Mouse (Mus musculus) erythroblast, embryonic 14.5 days (primary cell): ENCODE data around the gene Fcer1g. TPM values are rescaled to one million over a fixed set of nuclear protein-coding genes. Genes with fewer than 3 reads are reported as not detected.

ENCODE experiments used
- H3K27me3 ChIP-seq: 2 replicates; pipeline ENCODE4 v1.6.1; 2012; ENCODE audit warnings: inconsistent platforms; ENCODE audit not compliant: control insufficient read depth
- H3K36me3 ChIP-seq: 2 replicates; pipeline ENCODE4 v1.6.1; 2012; ENCODE audit warnings: mild to moderate bottlenecking, inconsistent platforms; ENCODE audit not compliant: control insufficient read depth
- H3K4me1 ChIP-seq: 2 replicates; pipeline ENCODE4 v1.6.1; 2012; ENCODE audit warnings: inconsistent platforms; ENCODE audit not compliant: control insufficient read depth
- H3K4me3 ChIP-seq: replicated peaks from 2 replicates; pipeline ENCODE3; 2012; ENCODE audit warnings: moderate library complexity, mild to moderate bottlenecking, inconsistent platforms
- H3K9me3 ChIP-seq: 2 replicates; pipeline ENCODE4 v1.6.1; 2012; ENCODE audit warnings: low read length, inconsistent platforms, mixed read lengths; ENCODE audit not compliant: control insufficient read depth
- GATA1 ChIP-seq: IDR thresholded peaks from 2 replicates; pipeline ENCODE4 v1.6.1; 2012; ENCODE audit warnings: low read length, inconsistent platforms, mixed read lengths
- TAL1 ChIP-seq: IDR thresholded peaks from 3 replicates; pipeline ENCODE4 v1.6.1; 2012; ENCODE audit warnings: low read length, inconsistent platforms, mixed read lengths
- polyA plus RNA-seq: library from polyadenylated mRNA; stranded (reverse); fragments of >175 nt; gene quantifications from 2 replicates; pipeline ENCODE4 v1.2.3, GENCODE M21; 2012

Fcer1g gene
- polyA plus RNA-seq, 1 experiment: 0.17 TPM

DNA sequence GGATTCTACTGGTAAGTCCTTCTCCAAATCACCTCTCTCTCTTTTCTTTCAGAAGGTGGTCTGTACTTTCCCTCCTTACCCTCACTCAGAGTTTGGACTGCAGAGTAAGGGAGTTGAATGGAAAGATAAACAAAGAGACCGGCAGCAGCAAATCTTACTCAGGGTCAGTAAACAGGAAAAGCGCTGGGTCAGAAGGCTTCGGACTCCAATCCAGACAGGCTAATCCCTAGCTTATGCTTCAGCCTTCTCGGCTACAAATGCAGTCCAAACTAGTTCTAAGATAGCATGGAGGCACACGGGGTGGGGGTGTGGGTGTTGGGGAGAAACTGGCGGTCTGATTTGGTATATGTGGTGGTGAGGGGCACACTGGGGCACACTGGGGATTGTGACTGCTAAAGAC lies 3.3 kb upstream of the Fcer1g start:
- TF ChIP-seq GATA1 (no peak), TAL1 (no peak)
- H3K4me3 ChIP-seq: no peak overlapping the region
- H3K4me1 ChIP-seq: peaks cover 22% of the 10 kb centered on the region
- no peaks in the 10 kb centered on the region for H3K9me3 ChIP-seq
- H3K36me3 ChIP-seq: peaks cover 82% of the 10 kb centered on the region
- no peaks in the 10 kb centered on the region for H3K27me3 ChIP-seq

DNA sequence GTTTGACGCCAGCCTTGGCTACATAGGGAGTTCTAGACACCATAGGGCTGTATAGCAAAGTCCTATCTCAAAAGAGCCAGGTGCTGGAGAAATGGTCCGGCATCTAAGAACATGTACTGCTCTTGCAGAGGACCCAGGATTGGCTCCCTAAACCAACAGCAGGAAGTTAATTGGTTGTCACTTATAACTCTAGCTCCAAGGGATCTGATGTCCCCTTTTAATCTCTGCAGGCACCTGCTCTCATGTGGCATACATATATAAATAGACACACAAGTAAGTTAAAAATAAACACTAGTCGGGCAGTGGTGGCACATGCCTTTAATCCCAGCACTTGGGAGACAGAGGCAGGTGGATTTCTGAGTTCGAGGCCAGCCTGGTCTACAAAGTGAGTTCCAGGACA lies 1.6 kb upstream of the Fcer1g start:
- TF ChIP-seq GATA1 (no peak), TAL1 (no peak)
- Histone ChIP-seq H3K27me3 (no peaks in the 10 kb centered on the region), H3K36me3 (peaks cover 68% of the 10 kb centered on the region), H3K4me3 (no peak overlapping the region), H3K9me3 (no peaks in the 10 kb centered on the region), H3K4me1 (peaks cover 30% of the 10 kb centered on the region)

DNA sequence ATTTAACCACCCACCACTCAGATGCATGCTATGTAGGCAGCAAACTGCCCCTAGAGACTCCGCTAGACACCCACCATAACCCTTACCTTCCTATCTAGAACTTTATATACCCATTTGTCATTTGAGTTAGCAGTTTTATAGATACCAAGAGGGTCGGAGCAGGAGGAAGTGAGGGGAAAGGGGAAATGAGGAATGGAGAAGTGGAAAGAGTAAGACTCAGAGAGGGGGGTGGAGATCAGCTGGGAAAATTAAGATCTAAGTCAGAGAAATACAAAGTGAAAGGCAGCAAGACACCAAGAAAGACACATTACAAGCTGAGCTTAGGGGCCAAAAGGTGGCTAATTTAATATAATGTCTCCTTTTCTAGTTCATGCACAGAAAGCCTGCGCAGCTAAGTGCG lies 373 bp upstream of the Fcer1g start:
- peaks cover 30% of the 10 kb centered on the region for H3K4me1 ChIP-seq
- no peak overlapping the region for H3K4me3 ChIP-seq
- TF ChIP-seq TAL1: no peak
- TF ChIP-seq GATA1: no peak
- H3K9me3 ChIP-seq: no peaks in the 10 kb centered on the region
- H3K27me3 ChIP-seq: no peaks in the 10 kb centered on the region
- H3K36me3 ChIP-seq: peaks cover 58% of the 10 kb centered on the region

DNA sequence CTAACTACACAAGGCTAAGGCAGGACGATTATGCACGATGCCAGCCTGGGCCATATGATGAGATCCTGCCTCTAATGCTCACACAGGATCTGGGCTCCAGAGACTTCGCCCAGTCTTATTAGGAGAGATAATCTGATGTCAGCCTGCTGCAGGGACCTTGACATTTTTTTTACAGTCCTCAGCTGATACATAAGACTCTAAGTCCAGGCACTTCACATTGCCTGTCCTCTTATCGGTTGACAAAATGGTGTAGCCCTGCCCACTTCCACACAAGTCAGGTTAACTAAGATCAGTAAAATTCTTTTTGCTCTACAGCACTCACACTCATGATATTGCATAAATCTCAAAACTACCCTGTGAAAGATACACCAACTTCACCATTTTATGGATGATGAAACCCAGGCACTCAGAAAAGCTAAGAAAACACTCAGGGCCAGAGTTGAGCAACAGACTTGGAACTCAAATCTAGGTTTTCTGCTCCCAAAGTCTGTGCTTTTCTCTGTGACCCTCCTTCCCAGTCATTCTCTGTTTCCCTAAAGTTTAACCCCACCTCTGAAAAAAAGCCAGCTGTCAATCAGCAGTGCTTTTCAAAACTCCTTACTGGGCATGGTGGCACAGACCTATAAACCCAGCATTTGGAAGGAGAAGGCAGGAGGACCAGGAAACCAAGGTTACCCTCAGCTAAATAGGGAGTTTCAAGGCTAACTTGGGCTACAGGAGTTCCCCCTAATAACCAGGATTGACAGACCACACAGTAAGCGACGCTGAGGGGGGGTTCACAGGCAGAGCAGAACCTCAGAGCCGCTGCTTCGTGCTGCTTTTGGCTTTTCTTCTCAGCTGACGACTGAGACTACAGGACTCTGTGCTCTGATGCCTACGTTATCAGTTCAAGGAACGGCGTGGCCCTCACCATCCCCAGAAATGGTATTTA lies 1.1 kb downstream of the Fcer1g start:
- H3K4me1 ChIP-seq: peaks cover 30% of the 10 kb centered on the region
- H3K9me3 ChIP-seq: no peaks in the 10 kb centered on the region
- peaks cover 44% of the 10 kb centered on the region for H3K36me3 ChIP-seq
- no peak overlapping the region for H3K4me3 ChIP-seq
- TF ChIP-seq GATA1 (no peak), TAL1 (no peak)
- no peaks in the 10 kb centered on the region for H3K27me3 ChIP-seq

DNA sequence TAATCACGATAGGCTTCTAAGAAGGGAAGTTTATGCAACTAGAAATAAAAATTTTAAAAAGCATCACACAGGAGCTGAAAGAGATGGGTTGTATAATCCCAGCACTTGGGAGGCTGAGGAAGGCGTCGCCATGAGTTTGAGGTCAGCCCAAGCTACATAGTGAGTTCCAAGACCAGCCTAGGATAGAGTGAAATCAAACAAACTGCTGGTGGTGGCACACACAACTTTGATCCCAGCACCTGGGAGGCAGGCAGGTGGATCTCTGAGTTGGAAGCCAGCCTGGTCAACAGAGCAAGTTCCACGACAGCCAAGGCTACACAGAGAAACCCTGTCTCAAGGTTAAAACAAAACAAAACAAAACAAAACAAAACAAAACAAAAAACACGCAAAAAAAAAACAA lies 1.8 kb downstream of the Fcer1g start:
- TF ChIP-seq GATA1 (no peak), TAL1 (no peak)

DNA sequence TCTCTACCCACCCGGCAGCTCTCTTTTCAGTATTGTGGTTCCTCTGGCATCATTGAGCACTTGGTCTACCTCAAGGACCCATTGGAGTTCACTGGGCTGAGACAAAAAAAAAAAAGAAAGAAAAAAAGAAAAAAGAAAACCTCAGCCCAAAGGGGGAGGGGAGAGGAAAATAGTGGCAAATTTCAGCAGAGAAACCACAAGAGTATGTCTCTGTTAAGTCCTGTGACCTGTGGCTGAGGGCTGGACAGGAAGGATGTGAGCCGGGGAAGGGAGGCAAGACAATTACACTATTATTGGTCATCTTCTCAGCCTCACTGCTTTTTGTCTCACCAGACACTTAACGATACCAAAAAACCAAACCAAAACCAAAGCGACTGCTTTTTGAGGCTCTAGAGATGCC lies 2.3 kb downstream of the Fcer1g start:
- Histone ChIP-seq H3K4me3 (no peak overlapping the region), H3K27me3 (no peaks in the 10 kb centered on the region), H3K36me3 (peaks cover 32% of the 10 kb centered on the region), H3K4me1 (peaks cover 30% of the 10 kb centered on the region), H3K9me3 (no peaks in the 10 kb centered on the region)
- TF ChIP-seq GATA1 (no peak), TAL1 (no peak)

More for the DNA sequence above, 1.8 kb downstream of the Fcer1g start:
- Histone ChIP-seq H3K9me3 (no peaks in the 10 kb centered on the region), H3K27me3 (no peaks in the 10 kb centered on the region), H3K4me3 (no peak overlapping the region), H3K4me1 (peaks cover 30% of the 10 kb centered on the region), H3K36me3 (peaks cover 37% of the 10 kb centered on the region)

DNA sequence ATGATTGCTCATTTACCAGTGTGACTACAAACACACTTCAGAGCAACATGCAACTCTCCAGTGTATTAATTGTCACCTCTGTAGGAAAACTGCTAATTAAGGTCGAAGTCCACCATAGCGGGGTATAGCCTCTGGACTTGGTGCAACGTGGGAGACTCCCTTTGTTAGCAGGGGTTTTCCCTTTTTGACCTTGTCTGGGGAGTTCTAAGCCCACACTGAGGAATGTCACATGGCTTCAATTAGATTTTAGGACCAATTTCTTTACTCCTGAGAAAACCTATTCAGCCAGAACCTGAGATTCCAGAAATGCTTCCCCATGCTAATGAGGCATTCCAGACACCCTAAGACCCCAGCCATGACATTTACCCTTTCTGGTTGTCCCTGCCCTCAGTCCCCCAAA lies 4.0 kb downstream of the Fcer1g start:
- no peak overlapping the region for H3K4me3 ChIP-seq

DNA sequence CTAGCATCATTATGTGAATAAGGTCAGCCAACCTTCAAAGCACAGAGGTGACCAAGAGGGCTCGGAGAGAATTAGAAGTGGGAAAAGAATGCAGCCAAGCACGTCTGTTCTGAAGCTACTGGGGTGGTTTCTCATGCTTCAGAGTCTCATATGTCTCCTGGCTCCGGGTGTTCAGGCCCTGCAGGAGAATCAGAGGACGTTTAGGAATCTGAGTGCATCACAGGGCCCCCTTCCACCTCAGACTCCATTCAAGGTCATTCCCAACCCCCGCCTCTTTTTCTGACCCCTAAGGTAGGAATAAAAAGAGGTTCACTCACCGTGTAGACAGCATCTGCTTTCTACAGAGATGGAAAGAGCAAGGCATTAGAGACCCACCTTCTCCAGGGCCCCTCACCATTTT lies 4.4 kb downstream of the Fcer1g start:
- no peak overlapping the region for H3K4me3 ChIP-seq
- peaks cover 13% of the 10 kb centered on the region for H3K36me3 ChIP-seq
- peaks cover 30% of the 10 kb centered on the region for H3K4me1 ChIP-seq
- H3K9me3 ChIP-seq: no peaks in the 10 kb centered on the region
- TF ChIP-seq GATA1: no peak
- TF ChIP-seq TAL1: no peak
- H3K27me3 ChIP-seq: no peaks in the 10 kb centered on the region; the same call in 1 of the 2 replicates

More for the DNA sequence above, 4.0 kb downstream of the Fcer1g start:
- Histone ChIP-seq H3K27me3 (no peaks in the 10 kb centered on the region; the same call in 1 of the 2 replicates), H3K9me3 (no peaks in the 10 kb centered on the region), H3K4me1 (peaks cover 30% of the 10 kb centered on the region), H3K36me3 (peaks cover 17% of the 10 kb centered on the region)
- no peak for TF ChIP-seq TAL1
- no peak for TF ChIP-seq GATA1

DNA sequence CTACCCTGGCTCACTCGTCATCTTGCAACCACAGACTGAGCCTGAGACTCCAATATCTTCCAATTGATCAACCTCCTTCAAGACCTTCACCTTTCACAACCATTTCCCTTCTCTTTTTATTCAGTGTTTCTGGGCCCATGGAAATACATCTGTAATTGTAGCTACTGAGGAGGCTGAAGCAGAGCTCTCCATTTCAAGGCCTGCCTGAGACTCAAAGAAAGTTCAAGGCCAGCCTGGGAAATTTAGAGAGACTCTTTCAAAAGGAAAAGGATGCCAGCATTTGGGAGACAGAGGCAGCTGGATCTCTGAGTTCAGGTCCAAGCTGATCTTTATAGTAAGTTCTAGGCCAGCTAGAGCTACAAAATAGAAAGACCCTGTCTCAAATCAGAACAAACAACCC lies 6.3 kb downstream of the Fcer1g start:
- no peak for TF ChIP-seq GATA1
- no peak for TF ChIP-seq TAL1
- Histone ChIP-seq H3K27me3 (no peaks in the 10 kb centered on the region; the same call in 1 of the 2 replicates), H3K4me3 (no peak overlapping the region), H3K4me1 (peaks cover 20% of the 10 kb centered on the region), H3K36me3 (no peaks in the 10 kb centered on the region; the same call in 1 of the 2 replicates), H3K9me3 (no peaks in the 10 kb centered on the region)

DNA sequence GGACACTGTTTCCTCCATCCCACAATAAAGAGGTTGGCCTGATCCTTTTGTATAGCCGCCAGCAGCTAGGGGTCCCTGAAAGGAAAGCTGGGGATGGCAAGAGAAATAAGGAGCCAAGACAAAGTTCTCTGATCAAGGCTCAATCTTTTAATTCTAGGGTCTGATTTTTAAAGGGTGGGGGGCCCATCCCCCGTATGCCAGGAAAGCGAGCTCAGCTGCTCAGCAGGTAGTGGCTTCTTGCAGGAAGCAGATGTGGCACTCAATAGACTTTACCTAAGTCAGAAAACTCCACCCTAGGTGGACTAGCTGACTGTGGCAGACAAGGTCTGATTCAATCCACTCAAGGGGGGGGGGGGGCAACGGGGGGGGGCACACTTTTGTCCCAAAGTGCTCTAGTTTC lies 7.4 kb downstream of the Fcer1g start:
- no peak overlapping the region for H3K4me3 ChIP-seq
- H3K27me3 ChIP-seq: no peaks in the 10 kb centered on the region; the same call in 1 of the 2 replicates
- H3K4me1 ChIP-seq: peaks cover 16% of the 10 kb centered on the region
- no peaks in the 10 kb centered on the region; the same call in 1 of the 2 replicates for H3K36me3 ChIP-seq
- H3K9me3 ChIP-seq: no peaks in the 10 kb centered on the region
- TF ChIP-seq GATA1: no peak
- no peak for TF ChIP-seq TAL1
